Mouse (Mus musculus): ENCODE data around the gene Kxd1. TPM values are rescaled to one million over a fixed set of nuclear protein-coding genes. Genes with fewer than 3 reads are reported as not detected.
A peak's percentile ranks its signal among the peaks of the same experiment; 100 is the strongest.

Gene Kxd1
- polyA plus RNA-seq (2015; fragmentation: Nextera tagmentation; extraction: Ambion mirVana): 27.6 and 29.0 TPM in 2 replicates

- Histone ChIP-seq H3K27me3 (ENCODE audit: control insufficient read depth, insufficient read depth, low read depth, low read length) (no peaks in the 10 kb centered on the region), H3K9me3 (replicated peaks; ENCODE audit: control insufficient read depth, low read length) (no peaks in the 10 kb centered on the region), H3K27ac (ENCODE audit: low read length) (peak within 1 kb of the TSS; percentile 92), H3K4me3 (ENCODE audit: low read depth, low read length) (peak within 1 kb of the TSS; percentile 87), H3K36me3 (ENCODE audit: control insufficient read depth, insufficient read depth) (peaks cover 25% of the 10 kb centered on the region), H3K4me1 (ENCODE audit: control insufficient read depth, low read depth, low read length) (peaks cover 38% of the 10 kb centered on the region), H3K4me2 (ENCODE audit: low read depth, low read length) (peak within 1 kb of the TSS; percentile 63), H3K9ac (ENCODE audit: low read depth, low read length) (peak within 1 kb of the TSS; percentile 98)
- WGBS (ENCODE audit: insufficient replicate concordance): under 1% methylated on average over 39 of the region's 61 CpGs
- ATAC-seq (ENCODE audit: low read depth): peak; percentile 80
Observed at GRCm38 (mm10) chr8:70527512-70528181, at the start of gene Kxd1, which contains the start of gene Fkbp8. Kxd1 (minus strand) TSS chr8:70527956. Fkbp8 (plus strand) TSS chr8:70527724.

- H3K9ac ChIP-seq (ENCODE audit: low read depth, low read length): no peak overlapping the region
- peaks cover 6% of the 10 kb centered on the region for H3K4me1 ChIP-seq (ENCODE audit: control insufficient read depth, low read depth, low read length)
- H3K9me3 ChIP-seq (replicated peaks; ENCODE audit: control insufficient read depth, low read length): no peaks in the 10 kb centered on the region
- H3K4me2 ChIP-seq (ENCODE audit: low read depth, low read length): no peak overlapping the region
- ATAC-seq (ENCODE audit: low read depth): no peak
- no peaks in the 10 kb centered on the region for H3K27me3 ChIP-seq (ENCODE audit: control insufficient read depth, insufficient read depth, low read depth, low read length)
- no peak overlapping the region for H3K4me3 ChIP-seq (ENCODE audit: low read depth, low read length)
- WGBS (ENCODE audit: insufficient replicate concordance): 85% methylated on average over 3 of the region's 3 CpGs
- H3K27ac ChIP-seq (ENCODE audit: low read length): no peak overlapping the region
- H3K36me3 ChIP-seq (ENCODE audit: control insufficient read depth, insufficient read depth): peaks cover 23% of the 10 kb centered on the region
Observed at GRCm38 (mm10) chr8:70577207-70577606, 49.5 kb upstream of the Kxd1 start.

- ATAC-seq (ENCODE audit: low read depth): no peak
- no peak overlapping the region for H3K9ac ChIP-seq (ENCODE audit: low read depth, low read length)
- H3K27me3 ChIP-seq (ENCODE audit: control insufficient read depth, insufficient read depth, low read depth, low read length): no peaks in the 10 kb centered on the region
- H3K4me2 ChIP-seq (ENCODE audit: low read depth, low read length): no peak overlapping the region
- H3K4me3 ChIP-seq (ENCODE audit: low read depth, low read length): no peak overlapping the region
- peaks cover 9% of the 10 kb centered on the region for H3K36me3 ChIP-seq (ENCODE audit: control insufficient read depth, insufficient read depth)
- 43% methylated on average over 4 of the region's 4 CpGs for WGBS (ENCODE audit: insufficient replicate concordance)
- no peaks in the 10 kb centered on the region for H3K9me3 ChIP-seq (replicated peaks; ENCODE audit: control insufficient read depth, low read length)
- peaks cover 13% of the 10 kb centered on the region for H3K4me1 ChIP-seq (ENCODE audit: control insufficient read depth, low read depth, low read length)
- no peak overlapping the region for H3K27ac ChIP-seq (ENCODE audit: low read length)
Observed at GRCm38 (mm10) chr8:70574915-70575314, 47.2 kb upstream of the Kxd1 start.

GRCm38 (mm10) chr8:70574302-70574701 lies 46.5 kb upstream of the Kxd1 start:
- ATAC-seq (ENCODE audit: low read depth): no peak
- H3K4me2 ChIP-seq (ENCODE audit: low read depth, low read length): no peak overlapping the region
- no peaks in the 10 kb centered on the region for H3K9me3 ChIP-seq (replicated peaks; ENCODE audit: control insufficient read depth, low read length)
- no peak overlapping the region for H3K27ac ChIP-seq (ENCODE audit: low read length)
- peaks cover 8% of the 10 kb centered on the region for H3K36me3 ChIP-seq (ENCODE audit: control insufficient read depth, insufficient read depth)
- no peaks in the 10 kb centered on the region for H3K27me3 ChIP-seq (ENCODE audit: control insufficient read depth, insufficient read depth, low read depth, low read length)
- no peak overlapping the region for H3K9ac ChIP-seq (ENCODE audit: low read depth, low read length)
- H3K4me1 ChIP-seq (ENCODE audit: control insufficient read depth, low read depth, low read length): peaks cover 13% of the 10 kb centered on the region
- no peak overlapping the region for H3K4me3 ChIP-seq (ENCODE audit: low read depth, low read length)

- H3K9me3 ChIP-seq (replicated peaks; ENCODE audit: control insufficient read depth, low read length): no peaks in the 10 kb centered on the region
- no peak overlapping the region for H3K4me3 ChIP-seq (ENCODE audit: low read depth, low read length)
- H3K27ac ChIP-seq (ENCODE audit: low read length): no peak overlapping the region
- WGBS (ENCODE audit: insufficient replicate concordance): 78% methylated on average over 6 of the region's 6 CpGs
- H3K27me3 ChIP-seq (ENCODE audit: control insufficient read depth, insufficient read depth, low read depth, low read length): no peaks in the 10 kb centered on the region
- no peak overlapping the region for H3K9ac ChIP-seq (ENCODE audit: low read depth, low read length)
- H3K4me2 ChIP-seq (ENCODE audit: low read depth, low read length): no peak overlapping the region
- H3K4me1 ChIP-seq (ENCODE audit: control insufficient read depth, low read depth, low read length): peaks cover 13% of the 10 kb centered on the region
- peaks cover 3% of the 10 kb centered on the region; the same call in 1 of the 2 replicates for H3K36me3 ChIP-seq (ENCODE audit: control insufficient read depth, insufficient read depth)
- ATAC-seq (ENCODE audit: low read depth): no peak
Observed at GRCm38 (mm10) chr8:70570990-70571389, 43.2 kb upstream of the Kxd1 start.

GRCm38 (mm10) chr8:70570360-70570759 lies 42.6 kb upstream of the Kxd1 start:
- 0 out of 2 replicates have a peak, but pooled peaks have one; percentile 30 for ATAC-seq (ENCODE audit: low read depth)
- H3K27me3 ChIP-seq (ENCODE audit: control insufficient read depth, insufficient read depth, low read depth, low read length): no peaks in the 10 kb centered on the region
- no peak overlapping the region for H3K4me3 ChIP-seq (ENCODE audit: low read depth, low read length)
- H3K9ac ChIP-seq (ENCODE audit: low read depth, low read length): no peak overlapping the region
- no peak overlapping the region for H3K27ac ChIP-seq (ENCODE audit: low read length)
- H3K36me3 ChIP-seq (ENCODE audit: control insufficient read depth, insufficient read depth): peaks cover 3% of the 10 kb centered on the region; the same call in 1 of the 2 replicates
- no peaks in the 10 kb centered on the region for H3K9me3 ChIP-seq (replicated peaks; ENCODE audit: control insufficient read depth, low read length)
- H3K4me2 ChIP-seq (ENCODE audit: low read depth, low read length): no peak overlapping the region
- H3K4me1 ChIP-seq (ENCODE audit: control insufficient read depth, low read depth, low read length): peaks cover 19% of the 10 kb centered on the region

- Histone ChIP-seq H3K4me1 (ENCODE audit: control insufficient read depth, low read depth, low read length) (peaks cover 58% of the 10 kb centered on the region), H3K4me2 (ENCODE audit: low read depth, low read length) (no peak overlapping the region), H3K4me3 (ENCODE audit: low read depth, low read length) (no peak overlapping the region), H3K27ac (ENCODE audit: low read length) (no peak overlapping the region), H3K27me3 (ENCODE audit: control insufficient read depth, insufficient read depth, low read depth, low read length) (no peaks in the 10 kb centered on the region), H3K9me3 (replicated peaks; ENCODE audit: control insufficient read depth, low read length) (no peaks in the 10 kb centered on the region), H3K36me3 (ENCODE audit: control insufficient read depth, insufficient read depth) (no peaks in the 10 kb centered on the region), H3K9ac (ENCODE audit: low read depth, low read length) (no peak overlapping the region)
- WGBS (ENCODE audit: insufficient replicate concordance): 13% methylated on average over 3 of the region's 3 CpGs
- ATAC-seq (ENCODE audit: low read depth): no peak
Observed at GRCm38 (mm10) chr8:70565561-70565960, 37.8 kb upstream of the Kxd1 start.

GRCm38 (mm10) chr8:70564696-70565235 lies 37.0 kb upstream of the Kxd1 start:
- Histone ChIP-seq H3K4me2 (ENCODE audit: low read depth, low read length) (no peak overlapping the region), H3K36me3 (ENCODE audit: control insufficient read depth, insufficient read depth) (no peaks in the 10 kb centered on the region), H3K4me3 (ENCODE audit: low read depth, low read length) (no peak overlapping the region), H3K4me1 (ENCODE audit: control insufficient read depth, low read depth, low read length) (peaks cover 59% of the 10 kb centered on the region), H3K27me3 (ENCODE audit: control insufficient read depth, insufficient read depth, low read depth, low read length) (no peaks in the 10 kb centered on the region), H3K27ac (ENCODE audit: low read length) (no peak overlapping the region), H3K9me3 (replicated peaks; ENCODE audit: control insufficient read depth, low read length) (no peaks in the 10 kb centered on the region), H3K9ac (ENCODE audit: low read depth, low read length) (no peak overlapping the region)
- no peak for ATAC-seq (ENCODE audit: low read depth)
- 71% methylated on average over 3 of the region's 3 CpGs for WGBS (ENCODE audit: insufficient replicate concordance)

- Histone ChIP-seq H3K9me3 (replicated peaks; ENCODE audit: control insufficient read depth, low read length) (no peaks in the 10 kb centered on the region), H3K36me3 (ENCODE audit: control insufficient read depth, insufficient read depth) (no peaks in the 10 kb centered on the region), H3K27ac (ENCODE audit: low read length) (no peak overlapping the region), H3K4me2 (ENCODE audit: low read depth, low read length) (no peak overlapping the region), H3K4me3 (ENCODE audit: low read depth, low read length) (no peak overlapping the region), H3K27me3 (ENCODE audit: control insufficient read depth, insufficient read depth, low read depth, low read length) (no peaks in the 10 kb centered on the region), H3K9ac (ENCODE audit: low read depth, low read length) (no peak overlapping the region), H3K4me1 (ENCODE audit: control insufficient read depth, low read depth, low read length) (peaks cover 64% of the 10 kb centered on the region)
- WGBS (ENCODE audit: insufficient replicate concordance): 72% methylated on average over 6 of the region's 6 CpGs
- no peak for ATAC-seq (ENCODE audit: low read depth)
Observed at GRCm38 (mm10) chr8:70563763-70564387, 36.1 kb upstream of the Kxd1 start.
